Mouse (Mus musculus): Measurements from ENCODE around the gene Hist1h1t. TPM values are rescaled to one million over a fixed set of nuclear protein-coding genes. Genes with fewer than 3 reads are reported as not detected.

Hist1h1t gene
- not detected in 2 replicates for polyA plus RNA-seq (2015; fragmentation: Nextera tagmentation; extraction: Ambion mirVana)

GRCm38 (mm10) chr13:23695514-23695913, at the start of gene Hist1h1t:
Gene Hist1h1t (plus strand): TSS chr13:23695814.

GRCm38 (mm10) chr13:23683755-23684281, 11.8 kb upstream of the Hist1h1t start, which contains the start of the genes Hist1h2ac and Hist1h2bc:
Gene Hist1h2ac (minus strand): TSS chr13:23683948.
Gene Hist1h2bc (plus strand): TSS chr13:23684199.

GRCm38 (mm10) chr13:23698300-23698693, 2.7 kb downstream of the Hist1h1t start, which contains the start of gene Hist1h4c:
Gene Hist1h4c (minus strand): TSS chr13:23698454.

GRCm38 (mm10) chr13:23710374-23711089, 14.9 kb downstream of the Hist1h1t start, which contains the start of gene Hfe:
Gene Hfe (minus strand): TSS chr13:23710854.

GRCm38 (mm10) chr13:23738677-23739068, 43.1 kb downstream of the Hist1h1t start, which contains the start of gene Hist1h1c:
Gene Hist1h1c (plus strand): TSS chr13:23738808.

GRCm38 (mm10) chr13:23745381-23746161, 50.0 kb downstream of the Hist1h1t start, which contains the start of gene Hist1h3c:
Gene Hist1h3c (minus strand): TSS chr13:23745602.

Small RNA genes lying within 50 kb of the gene (microRNA-seq; reads per million reads assigned to microRNA genes)
- gene Gm44314 (ENCODE audit: borderline replicate concordance, insufficient number of aligned reads) (not detected), gene Gm44350 (ENCODE audit: borderline replicate concordance, insufficient number of aligned reads) (not detected)

Other genes starting within 250 kb of the Hist1h1t start
- gene Btn1a1, start 229.9 kb upstream of the Hist1h1t start, polyA plus RNA-seq (2015; fragmentation: Nextera tagmentation; extraction: Ambion mirVana), result 0.06 and 0.30 TPM in 2 replicates
- gene Btn2a2, start 207.0 kb upstream of the Hist1h1t start, polyA plus RNA-seq (2015; fragmentation: Nextera tagmentation; extraction: Ambion mirVana), result 0.30 TPM in 1 of 2 replicates, not detected in the other
- gene Hist1h4h, start 164.8 kb upstream of the Hist1h1t start, polyA plus RNA-seq (2015; fragmentation: Nextera tagmentation; extraction: Ambion mirVana), result 11.5 and 11.7 TPM in 2 replicates
- 3.9 and 7.2 TPM in 2 replicates for gene Hist1h2af, start 161.9 kb upstream of the Hist1h1t start, polyA plus RNA-seq (2015; fragmentation: Nextera tagmentation; extraction: Ambion mirVana)
- gene Hist1h3g, start 160.4 kb upstream of the Hist1h1t start, polyA plus RNA-seq (2015; fragmentation: Nextera tagmentation; extraction: Ambion mirVana), result 1.4 and 1.9 TPM in 2 replicates
- gene Hist1h2bh, start 152.4 kb upstream of the Hist1h1t start, polyA plus RNA-seq (2015; fragmentation: Nextera tagmentation; extraction: Ambion mirVana), result 0.24 and 0.48 TPM in 2 replicates
- gene Hist1h3f, start 151.8 kb upstream of the Hist1h1t start, polyA plus RNA-seq (2015; fragmentation: Nextera tagmentation; extraction: Ambion mirVana), result 0.75 and 0.84 TPM in 2 replicates
- not detected in 2 replicates for gene Hist1h4f, start 144.2 kb upstream of the Hist1h1t start, polyA plus RNA-seq (2015; fragmentation: Nextera tagmentation; extraction: Ambion mirVana)
- gene Hist1h1d, start 142.6 kb upstream of the Hist1h1t start, polyA plus RNA-seq (2015; fragmentation: Nextera tagmentation; extraction: Ambion mirVana), result 0.26 and 0.41 TPM in 2 replicates
- gene Hist1h3e, start 133.4 kb upstream of the Hist1h1t start, polyA plus RNA-seq (2015; fragmentation: Nextera tagmentation; extraction: Ambion mirVana), result 3.7 and 4.0 TPM in 2 replicates
- 38.1 and 43.6 TPM in 2 replicates for gene Hist1h2ae, start 124.6 kb upstream of the Hist1h1t start, polyA plus RNA-seq (2015; fragmentation: Nextera tagmentation; extraction: Ambion mirVana)
- gene Hist1h2bg, start 124.4 kb upstream of the Hist1h1t start, polyA plus RNA-seq (2015; fragmentation: Nextera tagmentation; extraction: Ambion mirVana), result 2.6 and 5.2 TPM in 2 replicates
- 0.86 and 1.0 TPM in 2 replicates for gene Hist1h2bf, start 121.6 kb upstream of the Hist1h1t start, polyA plus RNA-seq (2015; fragmentation: Nextera tagmentation; extraction: Ambion mirVana)
- gene Hist1h2ad, start 121.4 kb upstream of the Hist1h1t start, polyA plus RNA-seq (2015; fragmentation: Nextera tagmentation; extraction: Ambion mirVana), result 0.74 and 1.1 TPM in 2 replicates
- gene Hist1h3d, start 120.1 kb upstream of the Hist1h1t start, polyA plus RNA-seq (2015; fragmentation: Nextera tagmentation; extraction: Ambion mirVana), result 1.9 and 2.4 TPM in 2 replicates
- gene Hist1h4d, start 114.2 kb upstream of the Hist1h1t start, polyA plus RNA-seq (2015; fragmentation: Nextera tagmentation; extraction: Ambion mirVana), result 48.4 and 56.4 TPM in 2 replicates
- 1.3 and 1.7 TPM in 2 replicates for gene Hist1h2be, start 74.7 kb upstream of the Hist1h1t start, polyA plus RNA-seq (2015; fragmentation: Nextera tagmentation; extraction: Ambion mirVana)
- gene Hist1h1e, start 73.3 kb upstream of the Hist1h1t start, polyA plus RNA-seq (2015; fragmentation: Nextera tagmentation; extraction: Ambion mirVana), result 13.4 and 14.3 TPM in 2 replicates
- gene Hist1h2ac, start 11.9 kb upstream of the Hist1h1t start, polyA plus RNA-seq (2015; fragmentation: Nextera tagmentation; extraction: Ambion mirVana), result 0.62 and 1.6 TPM in 2 replicates
- 173 and 221 TPM in 2 replicates for gene Hist1h2bc, start 11.6 kb upstream of the Hist1h1t start, polyA plus RNA-seq (2015; fragmentation: Nextera tagmentation; extraction: Ambion mirVana)
- 3.9 and 5.8 TPM in 2 replicates for gene Hist1h4c, start 2.6 kb downstream of the Hist1h1t start, polyA plus RNA-seq (2015; fragmentation: Nextera tagmentation; extraction: Ambion mirVana)
- gene Hfe, start 15.0 kb downstream of the Hist1h1t start, polyA plus RNA-seq (2015; fragmentation: Nextera tagmentation; extraction: Ambion mirVana), result 27.9 and 33.6 TPM in 2 replicates
- 137 and 180 TPM in 2 replicates for gene Hist1h1c, start 43.0 kb downstream of the Hist1h1t start, polyA plus RNA-seq (2015; fragmentation: Nextera tagmentation; extraction: Ambion mirVana)
- gene Hist1h3c, start 49.8 kb downstream of the Hist1h1t start, polyA plus RNA-seq (2015; fragmentation: Nextera tagmentation; extraction: Ambion mirVana), result 1.2 and 1.4 TPM in 2 replicates
- 0.84 and 0.95 TPM in 2 replicates for gene Hist1h2bb, start 50.9 kb downstream of the Hist1h1t start, polyA plus RNA-seq (2015; fragmentation: Nextera tagmentation; extraction: Ambion mirVana)
- gene Hist1h2ab, start 55.3 kb downstream of the Hist1h1t start, polyA plus RNA-seq (2015; fragmentation: Nextera tagmentation; extraction: Ambion mirVana), result 18.1 and 21.8 TPM in 2 replicates
- gene Hist1h3b, start 56.5 kb downstream of the Hist1h1t start, polyA plus RNA-seq (2015; fragmentation: Nextera tagmentation; extraction: Ambion mirVana), result 2.5 and 3.1 TPM in 2 replicates
- 0.50 and 1.1 TPM in 2 replicates for gene Hist1h4b, start 61.2 kb downstream of the Hist1h1t start, polyA plus RNA-seq (2015; fragmentation: Nextera tagmentation; extraction: Ambion mirVana)
- 0.52 TPM in 1 of 2 replicates, not detected in the other for gene Hist1h4a, start 65.4 kb downstream of the Hist1h1t start, polyA plus RNA-seq (2015; fragmentation: Nextera tagmentation; extraction: Ambion mirVana)
- gene Hist1h3a, start 66.6 kb downstream of the Hist1h1t start, polyA plus RNA-seq (2015; fragmentation: Nextera tagmentation; extraction: Ambion mirVana), result 1.1 and 1.8 TPM in 2 replicates
- 1.2 and 1.8 TPM in 2 replicates for gene Hist1h1a, start 67.9 kb downstream of the Hist1h1t start, polyA plus RNA-seq (2015; fragmentation: Nextera tagmentation; extraction: Ambion mirVana)
- gene Trim38, start 74.1 kb downstream of the Hist1h1t start, polyA plus RNA-seq (2015; fragmentation: Nextera tagmentation; extraction: Ambion mirVana), result 0.12 TPM in 1 of 2 replicates, not detected in the other
- 1.1 and 1.3 TPM in 2 replicates for gene Slc17a2, start 111.2 kb downstream of the Hist1h1t start, polyA plus RNA-seq (2015; fragmentation: Nextera tagmentation; extraction: Ambion mirVana)
- gene Slc17a3, start 143.6 kb downstream of the Hist1h1t start, polyA plus RNA-seq (2015; fragmentation: Nextera tagmentation; extraction: Ambion mirVana), result 0.33 and 0.57 TPM in 2 replicates
- gene Slc17a1, start 171.9 kb downstream of the Hist1h1t start, polyA plus RNA-seq (2015; fragmentation: Nextera tagmentation; extraction: Ambion mirVana), result 0.49 TPM in 1 of 2 replicates, not detected in the other
- gene Slc17a4, start 219.2 kb downstream of the Hist1h1t start, polyA plus RNA-seq (2015; fragmentation: Nextera tagmentation; extraction: Ambion mirVana), result 0.63 and 1.5 TPM in 2 replicates
- gene Hist1h2ba, start 238.3 kb downstream of the Hist1h1t start, polyA plus RNA-seq (2015; fragmentation: Nextera tagmentation; extraction: Ambion mirVana), result not detected in 2 replicates
- gene Hist1h2aa, start 238.6 kb downstream of the Hist1h1t start, polyA plus RNA-seq (2015; fragmentation: Nextera tagmentation; extraction: Ambion mirVana), result not detected in 2 replicates